Mouse (Mus musculus): ENCODE measurements around the gene Smad9.

DNA sequence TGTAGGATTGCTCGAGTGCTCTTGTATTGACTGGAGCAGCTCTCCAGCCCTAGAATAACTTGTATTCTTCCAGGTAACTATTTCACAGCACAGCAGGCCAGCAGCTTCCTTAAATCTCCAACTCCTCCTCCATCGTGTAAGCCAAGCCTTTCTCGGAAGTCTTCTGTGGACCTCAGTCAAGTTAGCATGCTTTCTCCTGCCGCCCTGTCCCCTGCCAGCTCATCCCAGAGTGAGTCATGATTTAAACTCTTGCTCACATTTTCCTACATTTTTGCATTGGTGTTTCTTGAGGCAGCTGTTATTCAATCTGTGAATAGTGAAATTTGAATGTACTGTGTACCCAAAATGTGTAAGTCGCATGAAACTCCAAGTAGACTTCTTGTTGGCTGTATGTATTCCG is 39.9 kb upstream of the Smad9 start:
- TF ChIP-seq CTCF (IDR thresholded peaks at IDR 0.05; ENCODE audit: low read depth, low read length) (no peak), GATA1 (IDR thresholded peaks at IDR 0.05; ENCODE audit: borderline replicate concordance, low read length) (no peak), TAL1 (conservative IDR thresholded peaks at IDR 0.05; ENCODE audit: low read depth, low read length) (no peak)
